Mouse (Mus musculus): Measurements from ENCODE around the gene Akap6.

GRCm38 (mm10) chr12:52876978-52877769 lies 178.0 kb downstream of the Akap6 start:
- TF ChIP-seq CTCF (IDR thresholded peaks at IDR 0.05; ENCODE audit: low read depth) (no peak), EP300 (IDR thresholded peaks at IDR 0.05; ENCODE audit: low read depth) (no peak)
